Mouse (Mus musculus): Measurements from ENCODE around the gene Nfam1. TPM values are rescaled to one million over a fixed set of nuclear protein-coding genes. Genes with fewer than 3 reads are reported as not detected.

Gene Nfam1
- polyA plus RNA-seq, 1 experiment from 2014 or later, result 4.7 TPM

GRCm38 (mm10) chr15:83010990-83011664 lies 22.0 kb downstream of the Nfam1 start:
- Histone ChIP-seq H3K4me2 (ENCODE audit: low read depth, low read length) (0 out of 2 replicates have a peak overlapping the region, but pooled peaks have one; percentile 8), H3K4me3 (ENCODE audit: low read depth, low read length) (no peak overlapping the region), H3K27me3 (replicated peaks; ENCODE audit: control insufficient read depth, insufficient read depth, low read length) (no peaks in the 10 kb centered on the region), H3K9ac (ENCODE audit: low read depth, low read length) (no peak overlapping the region), H3K27ac (replicated peaks; ENCODE audit: low read depth, low read length) (no peak overlapping the region), H3K9me3 (ENCODE audit: control insufficient read depth, low read length) (no peaks in the 10 kb centered on the region), H3K4me1 (ENCODE audit: control insufficient read depth, insufficient read depth, low read length) (peaks cover 20% of the 10 kb centered on the region), H3K36me3 (ENCODE audit: control insufficient read depth, insufficient read depth, low read length) (no peaks in the 10 kb centered on the region)
- ATAC-seq (ENCODE audit: low read depth), result peak; percentile 67
- WGBS, result 23% methylated on average over 12 of the region's 15 CpGs
- peak; percentile 90 for DNase-seq (ENCODE audit: low spot score)

GRCm38 (mm10) chr15:83010423-83010822 lies 22.7 kb downstream of the Nfam1 start:
- H3K4me3 ChIP-seq (ENCODE audit: low read depth, low read length), result no peak overlapping the region
- H3K9me3 ChIP-seq (ENCODE audit: control insufficient read depth, low read length), result no peaks in the 10 kb centered on the region
- no peak overlapping the region for H3K27ac ChIP-seq (replicated peaks; ENCODE audit: low read depth, low read length)
- H3K4me2 ChIP-seq (ENCODE audit: low read depth, low read length), result no peak overlapping the region
- H3K36me3 ChIP-seq (ENCODE audit: control insufficient read depth, insufficient read depth, low read length), result no peaks in the 10 kb centered on the region
- DNase-seq (ENCODE audit: low spot score), result no peak
- H3K4me1 ChIP-seq (ENCODE audit: control insufficient read depth, insufficient read depth, low read length), result peaks cover 17% of the 10 kb centered on the region
- no peaks in the 10 kb centered on the region for H3K27me3 ChIP-seq (replicated peaks; ENCODE audit: control insufficient read depth, insufficient read depth, low read length)
- WGBS, result 24% methylated on average over 8 of the region's 8 CpGs
- H3K9ac ChIP-seq (ENCODE audit: low read depth, low read length), result no peak overlapping the region
- ATAC-seq (ENCODE audit: low read depth), result no peak; the same call in 1 of the 2 replicates

- H3K27me3 ChIP-seq (replicated peaks; ENCODE audit: control insufficient read depth, insufficient read depth, low read length), result no peaks in the 10 kb centered on the region
- H3K4me3 ChIP-seq (ENCODE audit: low read depth, low read length), result no peak overlapping the region
- no peaks in the 10 kb centered on the region for H3K9me3 ChIP-seq (ENCODE audit: control insufficient read depth, low read length)
- WGBS, result 90% methylated on average over 6 of the region's 6 CpGs
- H3K27ac ChIP-seq (replicated peaks; ENCODE audit: low read depth, low read length), result no peak overlapping the region
- ATAC-seq (ENCODE audit: low read depth), result no peak
- no peak for DNase-seq (ENCODE audit: low spot score)
- peaks cover 17% of the 10 kb centered on the region for H3K4me1 ChIP-seq (ENCODE audit: control insufficient read depth, insufficient read depth, low read length)
- H3K36me3 ChIP-seq (ENCODE audit: control insufficient read depth, insufficient read depth, low read length), result no peaks in the 10 kb centered on the region
- H3K9ac ChIP-seq (ENCODE audit: low read depth, low read length), result no peak overlapping the region
- H3K4me2 ChIP-seq (ENCODE audit: low read depth, low read length), result no peak overlapping the region
Measured at GRCm38 (mm10) chr15:83009532-83009931, 23.6 kb downstream of the Nfam1 start.

GRCm38 (mm10) chr15:83008761-83009423 lies 24.2 kb downstream of the Nfam1 start:
- Histone ChIP-seq H3K36me3 (ENCODE audit: control insufficient read depth, insufficient read depth, low read length) (no peaks in the 10 kb centered on the region), H3K4me2 (ENCODE audit: low read depth, low read length) (no peak overlapping the region), H3K9me3 (ENCODE audit: control insufficient read depth, low read length) (no peaks in the 10 kb centered on the region), H3K4me3 (ENCODE audit: low read depth, low read length) (no peak overlapping the region), H3K27ac (replicated peaks; ENCODE audit: low read depth, low read length) (no peak overlapping the region), H3K4me1 (ENCODE audit: control insufficient read depth, insufficient read depth, low read length) (peaks cover 17% of the 10 kb centered on the region), H3K9ac (ENCODE audit: low read depth, low read length) (no peak overlapping the region), H3K27me3 (replicated peaks; ENCODE audit: control insufficient read depth, insufficient read depth, low read length) (no peaks in the 10 kb centered on the region)
- 64% methylated on average over 13 of the region's 13 CpGs for WGBS
- no peak for ATAC-seq (ENCODE audit: low read depth)
- DNase-seq (ENCODE audit: low spot score), result no peak

GRCm38 (mm10) chr15:83007346-83007920 lies 25.7 kb downstream of the Nfam1 start:
- ATAC-seq (ENCODE audit: low read depth), result no peak
- no peaks in the 10 kb centered on the region for H3K9me3 ChIP-seq (ENCODE audit: control insufficient read depth, low read length)
- H3K27ac ChIP-seq (replicated peaks; ENCODE audit: low read depth, low read length), result no peak overlapping the region
- no peak overlapping the region for H3K9ac ChIP-seq (ENCODE audit: low read depth, low read length)
- H3K4me1 ChIP-seq (ENCODE audit: control insufficient read depth, insufficient read depth, low read length), result peaks cover 17% of the 10 kb centered on the region
- no peak for DNase-seq (ENCODE audit: low spot score)
- H3K4me2 ChIP-seq (ENCODE audit: low read depth, low read length), result no peak overlapping the region
- 38% methylated on average over 15 of the region's 15 CpGs for WGBS
- no peaks in the 10 kb centered on the region for H3K36me3 ChIP-seq (ENCODE audit: control insufficient read depth, insufficient read depth, low read length)
- no peak overlapping the region for H3K4me3 ChIP-seq (ENCODE audit: low read depth, low read length)
- no peaks in the 10 kb centered on the region for H3K27me3 ChIP-seq (replicated peaks; ENCODE audit: control insufficient read depth, insufficient read depth, low read length)

- Histone ChIP-seq H3K4me2 (ENCODE audit: low read depth, low read length) (no peak overlapping the region), H3K36me3 (ENCODE audit: control insufficient read depth, insufficient read depth, low read length) (no peaks in the 10 kb centered on the region), H3K27ac (replicated peaks; ENCODE audit: low read depth, low read length) (no peak overlapping the region), H3K4me1 (ENCODE audit: control insufficient read depth, insufficient read depth, low read length) (0 out of 2 replicates have a peak, but pooled peaks cover 5% of the 10 kb centered on the region), H3K9ac (ENCODE audit: low read depth, low read length) (no peak overlapping the region), H3K4me3 (ENCODE audit: low read depth, low read length) (no peak overlapping the region), H3K27me3 (replicated peaks; ENCODE audit: control insufficient read depth, insufficient read depth, low read length) (no peaks in the 10 kb centered on the region), H3K9me3 (ENCODE audit: control insufficient read depth, low read length) (no peaks in the 10 kb centered on the region)
- WGBS, result 53% methylated on average over 12 of the region's 12 CpGs
- peak; percentile 79 for DNase-seq (ENCODE audit: low spot score)
- peak; percentile 70 for ATAC-seq (ENCODE audit: low read depth)
Measured at GRCm38 (mm10) chr15:83002665-83003548, 30.2 kb downstream of the Nfam1 start.

GRCm38 (mm10) chr15:82998811-82999221 lies 34.3 kb downstream of the Nfam1 start:
- Histone ChIP-seq H3K36me3 (ENCODE audit: control insufficient read depth, insufficient read depth, low read length) (no peaks in the 10 kb centered on the region), H3K27me3 (replicated peaks; ENCODE audit: control insufficient read depth, insufficient read depth, low read length) (no peaks in the 10 kb centered on the region), H3K4me2 (ENCODE audit: low read depth, low read length) (no peak overlapping the region), H3K27ac (replicated peaks; ENCODE audit: low read depth, low read length) (no peak overlapping the region), H3K9me3 (ENCODE audit: control insufficient read depth, low read length) (no peaks in the 10 kb centered on the region), H3K4me3 (ENCODE audit: low read depth, low read length) (no peak overlapping the region), H3K9ac (ENCODE audit: low read depth, low read length) (no peak overlapping the region), H3K4me1 (ENCODE audit: control insufficient read depth, insufficient read depth, low read length) (peaks cover 14% of the 10 kb centered on the region)
- 79% methylated on average over 4 of the region's 6 CpGs for WGBS
- ATAC-seq (ENCODE audit: low read depth) (no peak), DNase-seq (ENCODE audit: low spot score) (no peak)

- ATAC-seq (ENCODE audit: low read depth) (no peak), DNase-seq (ENCODE audit: low spot score) (no peak)
- H3K27me3 ChIP-seq (replicated peaks; ENCODE audit: control insufficient read depth, insufficient read depth, low read length), result no peaks in the 10 kb centered on the region
- no peak overlapping the region for H3K27ac ChIP-seq (replicated peaks; ENCODE audit: low read depth, low read length)
- H3K4me1 ChIP-seq (ENCODE audit: control insufficient read depth, insufficient read depth, low read length), result peaks cover 20% of the 10 kb centered on the region
- no peak overlapping the region for H3K9ac ChIP-seq (ENCODE audit: low read depth, low read length)
- no peaks in the 10 kb centered on the region for H3K9me3 ChIP-seq (ENCODE audit: control insufficient read depth, low read length)
- H3K4me2 ChIP-seq (ENCODE audit: low read depth, low read length), result no peak overlapping the region
- no peaks in the 10 kb centered on the region for H3K36me3 ChIP-seq (ENCODE audit: control insufficient read depth, insufficient read depth, low read length)
- H3K4me3 ChIP-seq (ENCODE audit: low read depth, low read length), result no peak overlapping the region
Measured at GRCm38 (mm10) chr15:82996431-82996830, 36.7 kb downstream of the Nfam1 start.

All from embryonic facial prominence, embryonic 14.5 days (tissue).